Mouse (Mus musculus) kidney, adult 2 months (tissue): ENCODE measurements around the gene Tchp.

Experiments used
- CTCF ChIP-seq: fragments of 200-500 bp; conservative IDR thresholded peaks from 2 replicates; pipeline ENCODE4 v1.5.1; 2011; ENCODE audit warnings: low read depth, mild to moderate bottlenecking, control low read depth, low read length, moderate library complexity, mixed read lengths; ENCODE audit not compliant: insufficient read depth, insufficient read length
- POLR2A ChIP-seq: fragments of 200-500 bp; IDR thresholded peaks from one replicate; pipeline ENCODE4 v1.6.1; 2011; ENCODE audit warnings: low read depth, low read length, control low read depth

- TF ChIP-seq CTCF (no peak), POLR2A (no peak)
These were observed 59.6 kb downstream of the Tchp start for GRCm38 (mm10) chr5:114767185-114767584.
